Mouse (Mus musculus) lung, embryonic 14.5 days (tissue): Measurements from ENCODE around the gene Secisbp2l. TPM values are rescaled to one million over a fixed set of nuclear protein-coding genes. Genes with fewer than 3 reads are reported as not detected.

Source experiments
- ATAC-seq: fragments of 200-750 bp; cut with Nextera tagmentation; 2 replicates; pipeline ENCODE4 v1.8.0; 2017; ENCODE audit warnings: mild to moderate bottlenecking, moderate TSS enrichment, moderate library complexity; ENCODE audit not compliant: insufficient read depth
- DNase-seq: peaks from one replicate; pipeline ENCODE4 v3.0.0-alpha.2; 2015
- H3K27ac ChIP-seq: fragments of 300-500 bp; sonication (generic); 2 replicates; pipeline ENCODE4 v1.5.1; 2014; ENCODE audit warnings: low read depth, mild to moderate bottlenecking, moderate library complexity
- H3K27me3 ChIP-seq: fragments of 300-500 bp; sonication (generic); 2 replicates; pipeline ENCODE4 v1.6.1; 2014; ENCODE audit warnings: low read length, control low read depth; ENCODE audit not compliant: insufficient read depth
- H3K36me3 ChIP-seq: fragments of 300-500 bp; sonication (generic); 2 replicates; pipeline ENCODE4 v1.6.1; 2014; ENCODE audit warnings: control low read depth; ENCODE audit not compliant: insufficient read depth
- H3K4me1 ChIP-seq: fragments of 300-500 bp; sonication (generic); 2 replicates; pipeline ENCODE4 v1.6.1; 2014; ENCODE audit warnings: antibody characterized with exemption, control low read depth; ENCODE audit not compliant: insufficient read depth
- H3K4me2 ChIP-seq: fragments of 300-500 bp; sonication (generic); 2 replicates; pipeline ENCODE4 v1.6.1; 2014; ENCODE audit warnings: mild to moderate bottlenecking
- H3K4me3 ChIP-seq: fragments of 300-500 bp; sonication (generic); 2 replicates; pipeline ENCODE4 v1.5.1; 2014; ENCODE audit warnings: low read depth, low read length
- H3K9ac ChIP-seq: fragments of 300-500 bp; sonication (generic); 2 replicates; pipeline ENCODE4 v1.6.1; 2014
- H3K9me3 ChIP-seq: fragments of 300-500 bp; sonication (generic); 2 replicates; pipeline ENCODE4 v1.6.1; 2016; ENCODE audit warnings: low read depth, low read length, control low read depth
- CTCF ChIP-seq: IDR thresholded peaks from 2 replicates; pipeline ENCODE4 v1.5.1; 2016; ENCODE audit warnings: antibody characterized with exemption, low read depth
- WGBS: fragments of 180-500 bp; shearing (Covaris S2); extraction: QIAGEN DNeasy Blood & Tissue Kit; methylation state at CpG from one replicate; pipeline ENCODE4 v1.1.7; 2014; 5-methylcytosine and 5-hydroxymethylcytosine counted together
- polyA plus RNA-seq: library from polyadenylated mRNA; unstranded; fragments of >200 nt; fragmentation: Nextera tagmentation; extraction: Ambion mirVana; gene quantifications from 2 replicates; pipeline ENCODE4 v1.2.1, GENCODE M21; 2014

The Secisbp2l gene
- 22.4 and 22.6 TPM in 2 replicates for polyA plus RNA-seq

DNA sequence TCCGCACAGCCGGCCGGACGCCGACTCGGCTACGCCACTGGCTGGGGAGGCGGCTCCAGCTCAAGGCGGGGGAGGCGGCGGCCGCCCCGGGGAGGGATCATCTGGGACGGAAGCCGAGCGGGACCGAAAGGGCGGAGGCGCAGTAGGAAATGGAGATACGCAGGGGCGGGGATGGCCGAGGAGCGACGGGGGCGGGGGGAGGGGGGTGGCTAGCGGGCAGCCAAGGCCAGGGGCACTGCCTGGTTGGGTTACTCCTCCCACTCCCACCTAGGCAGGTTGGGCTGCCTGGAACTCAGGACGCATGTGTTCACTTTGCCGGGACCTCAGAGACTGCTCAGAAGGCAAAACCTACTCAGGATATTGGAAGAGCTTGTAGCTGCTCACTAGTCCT is at the start of gene Secisbp2l:
Secisbp2l (minus strand) TSS at position 152 of the 391 bp plus-strand sequence.
- H3K36me3 ChIP-seq = peaks cover 5% of the 10 kb centered on the region; the same call in 1 of the 2 replicates
- H3K27me3 ChIP-seq = no peaks in the 10 kb centered on the region
- DNase-seq = peak; percentile 95
- ATAC-seq = peak; percentile 97
- whole genome bisulfite sequencing = under 1% methylated on average over 27 of the region's 28 CpGs
- peak within 1 kb of the TSS; percentile 51 for H3K27ac ChIP-seq
- H3K4me2 ChIP-seq = peak within 1 kb of the TSS; percentile 80
- peak within 1 kb of the TSS; percentile 90 for H3K9ac ChIP-seq
- TF ChIP-seq CTCF = no peak
- peak within 1 kb of the TSS; percentile 85 for H3K4me3 ChIP-seq
- peaks cover 7% of the 10 kb centered on the region for H3K4me1 ChIP-seq
- H3K9me3 ChIP-seq = no peaks in the 10 kb centered on the region

GRCm38 (mm10) chr2:125829924-125830323 is 47.3 kb upstream of the Secisbp2l start:
- Histone ChIP-seq H3K27me3 (no peaks in the 10 kb centered on the region), H3K9ac (no peak overlapping the region), H3K36me3 (peaks cover 61% of the 10 kb centered on the region), H3K27ac (no peak overlapping the region), H3K4me3 (no peak overlapping the region), H3K4me2 (no peak overlapping the region), H3K9me3 (no peaks in the 10 kb centered on the region), H3K4me1 (no peaks in the 10 kb centered on the region)
- DNase-seq (no peak), ATAC-seq (no peak)
- 89% methylated on average over 2 of the region's 2 CpGs for WGBS
- TF ChIP-seq CTCF = no peak

GRCm38 (mm10) chr2:125827898-125828297 is 45.2 kb upstream of the Secisbp2l start:
- 87% methylated on average over 4 of the region's 4 CpGs for WGBS
- no peaks in the 10 kb centered on the region for H3K9me3 ChIP-seq
- peaks cover 42% of the 10 kb centered on the region for H3K36me3 ChIP-seq
- no peak overlapping the region for H3K4me2 ChIP-seq
- TF ChIP-seq CTCF = no peak
- DNase-seq = no peak
- ATAC-seq = no peak
- H3K4me3 ChIP-seq = no peak overlapping the region
- no peaks in the 10 kb centered on the region for H3K4me1 ChIP-seq
- no peaks in the 10 kb centered on the region for H3K27me3 ChIP-seq
- H3K27ac ChIP-seq = no peak overlapping the region
- H3K9ac ChIP-seq = no peak overlapping the region

GRCm38 (mm10) chr2:125826201-125826600 is 43.5 kb upstream of the Secisbp2l start:
- H3K4me3 ChIP-seq = no peak overlapping the region
- H3K4me2 ChIP-seq = no peak overlapping the region
- 77% methylated on average over 4 of the region's 4 CpGs for WGBS

GRCm38 (mm10) chr2:125820397-125820796 is 37.7 kb upstream of the Secisbp2l start:
- H3K4me2 ChIP-seq = no peak overlapping the region
- DNase-seq = no peak
- WGBS = 78% methylated on average over 4 of the region's 4 CpGs
- no peaks in the 10 kb centered on the region for H3K9me3 ChIP-seq
- no peaks in the 10 kb centered on the region for H3K4me1 ChIP-seq
- no peaks in the 10 kb centered on the region for H3K36me3 ChIP-seq
- H3K9ac ChIP-seq = no peak overlapping the region
- H3K27me3 ChIP-seq = no peaks in the 10 kb centered on the region
- no peak for ATAC-seq
- no peak overlapping the region for H3K27ac ChIP-seq
- H3K4me3 ChIP-seq = no peak overlapping the region
- no peak for TF ChIP-seq CTCF

More at GRCm38 (mm10) chr2:125826201-125826600, 43.5 kb upstream of the Secisbp2l start:
- no peaks in the 10 kb centered on the region for H3K9me3 ChIP-seq
- no peak overlapping the region for H3K9ac ChIP-seq
- peaks cover 26% of the 10 kb centered on the region; the same call in 1 of the 2 replicates for H3K36me3 ChIP-seq
- H3K27ac ChIP-seq = no peak overlapping the region
- ATAC-seq = no peak
- no peaks in the 10 kb centered on the region for H3K27me3 ChIP-seq
- no peak for TF ChIP-seq CTCF
- no peak for DNase-seq
- no peaks in the 10 kb centered on the region for H3K4me1 ChIP-seq

DNA sequence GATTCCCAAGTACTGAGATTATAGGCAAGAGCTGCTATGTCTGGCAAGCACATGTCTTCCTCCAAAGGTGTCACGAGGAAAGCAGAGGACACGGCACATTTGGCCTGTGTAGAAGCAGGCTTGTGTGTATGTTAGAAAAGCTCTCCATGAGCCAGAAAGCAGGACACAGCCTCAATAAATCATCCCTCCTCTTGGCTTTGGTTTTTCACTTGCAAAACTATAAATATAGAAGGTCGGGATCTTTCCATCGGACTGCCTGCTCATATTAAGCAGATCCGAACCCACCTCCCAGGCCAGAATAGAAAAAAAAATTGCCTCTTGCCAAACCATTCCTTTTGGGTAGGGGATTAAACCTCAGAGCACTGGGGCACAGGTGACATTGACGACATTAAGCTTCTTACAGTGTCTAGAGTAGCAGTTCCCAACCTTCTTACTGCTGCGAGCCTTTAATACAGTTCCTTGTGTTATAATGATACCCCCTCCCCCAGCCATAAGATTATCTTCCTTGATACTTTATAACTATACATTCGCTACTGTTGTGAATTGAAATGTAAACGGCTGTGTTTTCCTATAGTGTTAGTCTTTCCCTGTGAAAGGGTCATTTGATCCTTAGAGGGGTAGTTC is 31.4 kb upstream of the Secisbp2l start:
- no peak overlapping the region for H3K9ac ChIP-seq
- no peak overlapping the region for H3K27ac ChIP-seq
- no peak overlapping the region for H3K4me3 ChIP-seq
- ATAC-seq = no peak
- DNase-seq = peak; percentile 27
- no peaks in the 10 kb centered on the region for H3K36me3 ChIP-seq
- H3K9me3 ChIP-seq = no peaks in the 10 kb centered on the region
- H3K4me1 ChIP-seq = no peaks in the 10 kb centered on the region
- no peaks in the 10 kb centered on the region for H3K27me3 ChIP-seq
- H3K4me2 ChIP-seq = no peak overlapping the region
- WGBS = 49% methylated on average over 9 of the region's 9 CpGs
- TF ChIP-seq CTCF = no peak

DNA sequence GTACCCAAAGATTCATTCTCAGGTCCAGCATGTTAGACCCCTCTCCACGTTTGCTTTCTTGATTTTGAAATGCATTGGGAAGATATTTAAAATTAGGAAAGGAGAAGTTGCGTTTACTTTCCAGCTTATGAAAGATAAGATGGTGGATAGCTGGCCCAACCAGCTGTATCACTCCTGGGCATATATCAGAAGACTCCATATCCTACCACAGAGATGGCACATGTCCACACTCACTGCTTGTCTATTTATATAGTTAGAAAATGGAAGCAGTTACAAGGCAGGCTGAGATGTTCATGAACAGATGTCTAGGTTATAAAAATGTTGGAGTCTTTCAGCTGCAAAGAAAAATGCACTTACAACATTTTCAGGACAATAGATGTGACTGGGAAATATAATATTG is 28.7 kb upstream of the Secisbp2l start:
- ATAC-seq = no peak
- no peaks in the 10 kb centered on the region for H3K9me3 ChIP-seq
- no peak for TF ChIP-seq CTCF
- no peak overlapping the region for H3K4me3 ChIP-seq
- H3K27me3 ChIP-seq = no peaks in the 10 kb centered on the region
- DNase-seq = no peak
- no peak overlapping the region for H3K27ac ChIP-seq
- no peak overlapping the region for H3K4me2 ChIP-seq
- H3K36me3 ChIP-seq = no peaks in the 10 kb centered on the region
- H3K9ac ChIP-seq = no peak overlapping the region
- WGBS = 70% methylated on average over 2 of the region's 2 CpGs
- no peaks in the 10 kb centered on the region for H3K4me1 ChIP-seq

GRCm38 (mm10) chr2:125809551-125809950 is 26.9 kb upstream of the Secisbp2l start:
- no peaks in the 10 kb centered on the region for H3K27me3 ChIP-seq
- H3K4me2 ChIP-seq = no peak overlapping the region
- no peaks in the 10 kb centered on the region for H3K36me3 ChIP-seq
- no peaks in the 10 kb centered on the region for H3K4me1 ChIP-seq
- H3K9me3 ChIP-seq = no peaks in the 10 kb centered on the region
- DNase-seq (no peak), ATAC-seq (no peak)
- TF ChIP-seq CTCF = no peak
- H3K9ac ChIP-seq = no peak overlapping the region
- H3K4me3 ChIP-seq = no peak overlapping the region
- no peak overlapping the region for H3K27ac ChIP-seq
- 79% methylated on average over 7 of the region's 7 CpGs for WGBS
